Mouse (Mus musculus): ENCODE measurements at regions not wholly inside any gene's neighbourhood (a gene's known extent, or its start where the extent isn't known, plus 50 kb on each side); places are given as distances from the start of the nearest gene placed in this dataset.

GRCm38 (mm10) chr10:17212551-17213309, 510.3 kb upstream of the Cited2 start:
- no peak for ATAC-seq

GRCm38 (mm10) chr10:17213310-17214064, 509.5 kb upstream of the Cited2 start:
- no peak for ATAC-seq

GRCm38 (mm10) chr10:17214065-17214440, 509.0 kb upstream of the Cited2 start:
- no peak for ATAC-seq

GRCm38 (mm10) chr10:17215029-17215428, 508.0 kb upstream of the Cited2 start:
- no peak for ATAC-seq

- ATAC-seq = no peak
These were observed 501.5 kb upstream of the Cited2 start for GRCm38 (mm10) chr10:17221495-17221894.

GRCm38 (mm10) chr10:17225727-17226126, 497.3 kb upstream of the Cited2 start:
- no peak for ATAC-seq

GRCm38 (mm10) chr10:17230040-17230818, 492.8 kb upstream of the Cited2 start:
- ATAC-seq = no peak

- no peak for ATAC-seq
These were observed 486.9 kb upstream of the Cited2 start for GRCm38 (mm10) chr10:17235955-17236650.

GRCm38 (mm10) chr10:17236761-17237160, 486.3 kb upstream of the Cited2 start:
- ATAC-seq = no peak

- no peak for ATAC-seq
These were observed 485.6 kb upstream of the Cited2 start for GRCm38 (mm10) chr10:17237463-17237862.

- ATAC-seq = no peak
These were observed 484.8 kb upstream of the Cited2 start for GRCm38 (mm10) chr10:17237918-17238850.

GRCm38 (mm10) chr10:17248270-17248669, 474.7 kb upstream of the Cited2 start:
- ATAC-seq = no peak

GRCm38 (mm10) chr10:17253040-17253439, 470.0 kb upstream of the Cited2 start:
- ATAC-seq = no peak

- ATAC-seq = no peak
These were observed 462.9 kb upstream of the Cited2 start for GRCm38 (mm10) chr10:17260154-17260553.

GRCm38 (mm10) chr10:17260615-17261014, 462.4 kb upstream of the Cited2 start:
- ATAC-seq = no peak

GRCm38 (mm10) chr10:17261192-17261824, 461.7 kb upstream of the Cited2 start:
- no peak for ATAC-seq

- no peak for ATAC-seq
These were observed 461.2 kb upstream of the Cited2 start for GRCm38 (mm10) chr10:17261825-17262205.

- ATAC-seq = no peak
These were observed 450.4 kb upstream of the Cited2 start for GRCm38 (mm10) chr10:17272646-17273045.

GRCm38 (mm10) chr10:17273855-17274254, 449.2 kb upstream of the Cited2 start:
- no peak for ATAC-seq

GRCm38 (mm10) chr10:17275214-17275613, 447.8 kb upstream of the Cited2 start:
- ATAC-seq = no peak

GRCm38 (mm10) chr10:17277911-17278310, 445.1 kb upstream of the Cited2 start:
- ATAC-seq = no peak

All from CD4-positive, CD25-positive, alpha-beta regulatory T cell, adult 4 months (primary cell).